Mouse (Mus musculus): ENCODE data around the gene Tmem198b. TPM values are rescaled to one million over a fixed set of nuclear protein-coding genes. Genes with fewer than 3 reads are reported as not detected.

Tmem198b gene
- total RNA-seq (2023), result 6.4 TPM

GRCm38 (mm10) chr10:128804271-128805091, at the start of gene Tmem198b:
Tmem198b (minus strand) TSS chr10:128804370.

GRCm38 (mm10) chr10:128821358-128822056, 17.3 kb upstream of the Tmem198b start, which contains the start of gene Ormdl2:
Ormdl2 (minus strand) TSS chr10:128821645.

GRCm38 (mm10) chr10:128817033-128817432, 12.9 kb upstream of the Tmem198b start, which contains the start of gene Sarnp:
Sarnp (plus strand) TSS chr10:128817333.

GRCm38 (mm10) chr10:128803771-128804270, 349 bp downstream of the Tmem198b start, which contains the start of gene Dnajc14:
Dnajc14 (plus strand) TSS chr10:128804062.

GRCm38 (mm10) chr10:128790398-128791124, 13.6 kb downstream of the Tmem198b start, which contains the start of gene Mmp19:
Mmp19 (plus strand) TSS chr10:128790910.

Other genes starting within 250 kb of the Tmem198b start
- 55.6 TPM for gene Pa2g4, start 238.4 kb downstream of the Tmem198b start, total RNA-seq (2023)
- gene Erbb3, start 214.7 kb downstream of the Tmem198b start, total RNA-seq (2023), result 1.3 TPM
- 1,431 TPM for gene Rps26, start 177.6 kb downstream of the Tmem198b start, total RNA-seq (2023)
- 9.6 TPM for gene Ikzf4, start 158.4 kb downstream of the Tmem198b start, total RNA-seq (2023)
- gene Suox, start 130.3 kb downstream of the Tmem198b start, total RNA-seq (2023), result 10.1 TPM
- 32.6 TPM for gene Rab5b, start 108.1 kb downstream of the Tmem198b start, total RNA-seq (2023)
- not detected for gene Pmel, start 100.2 kb downstream of the Tmem198b start, total RNA-seq (2023)
- gene Cdk2, start 99.3 kb downstream of the Tmem198b start, total RNA-seq (2023), result 32.6 TPM
- 837 TPM for gene Dgka, start 59.5 kb downstream of the Tmem198b start, total RNA-seq (2023)
- 82.4 TPM for gene Pym1, start 56.5 kb downstream of the Tmem198b start, total RNA-seq (2023)
- gene Mmp19, start 13.5 kb downstream of the Tmem198b start, total RNA-seq (2023), result 0.32 TPM
- gene Dnajc14, start 308 bp downstream of the Tmem198b start, total RNA-seq (2023), result 57.9 TPM
- 50.3 TPM for gene Sarnp, start 13.0 kb upstream of the Tmem198b start, total RNA-seq (2023)
- 15.3 TPM for gene Ormdl2, start 17.3 kb upstream of the Tmem198b start, total RNA-seq (2023)
- 10.7 TPM for gene Gdf11, start 87.3 kb upstream of the Tmem198b start, total RNA-seq (2023)
- gene Cd63, start 96.6 kb upstream of the Tmem198b start, total RNA-seq (2023), result 1.9 TPM
- gene Rdh5, start 118.5 kb upstream of the Tmem198b start, total RNA-seq (2023), result 13.7 TPM
- 53.3 TPM for gene Bloc1s1, start 119.7 kb upstream of the Tmem198b start, total RNA-seq (2023)
- gene Itga7, start 129.4 kb upstream of the Tmem198b start, total RNA-seq (2023), result 14.3 TPM
- not detected for gene Mettl7b, start 156.6 kb upstream of the Tmem198b start, total RNA-seq (2023)
- gene Olfr9, start 185.1 kb upstream of the Tmem198b start, total RNA-seq (2023), result 1.7 TPM
- 0.23 TPM for gene Olfr763, start 206.4 kb upstream of the Tmem198b start, total RNA-seq (2023)
- not detected for gene Olfr764-ps1, start 235.5 kb upstream of the Tmem198b start, total RNA-seq (2023)
- not detected for gene Olfr765, start 245.6 kb upstream of the Tmem198b start, total RNA-seq (2023)